Mouse (Mus musculus): ENCODE results near the gene Wfs1. TPM values are rescaled to one million over a fixed set of nuclear protein-coding genes. Genes with fewer than 3 reads are reported as not detected.
"Not testable (repeated sequence)": the region's sequence is repeated elsewhere in the genome, so short reads cannot be mapped to it uniquely, and the experiment has no call there.

Wfs1 gene
- polyA plus RNA-seq, 1 experiment from 2014 or later: 11.0 TPM

DNA sequence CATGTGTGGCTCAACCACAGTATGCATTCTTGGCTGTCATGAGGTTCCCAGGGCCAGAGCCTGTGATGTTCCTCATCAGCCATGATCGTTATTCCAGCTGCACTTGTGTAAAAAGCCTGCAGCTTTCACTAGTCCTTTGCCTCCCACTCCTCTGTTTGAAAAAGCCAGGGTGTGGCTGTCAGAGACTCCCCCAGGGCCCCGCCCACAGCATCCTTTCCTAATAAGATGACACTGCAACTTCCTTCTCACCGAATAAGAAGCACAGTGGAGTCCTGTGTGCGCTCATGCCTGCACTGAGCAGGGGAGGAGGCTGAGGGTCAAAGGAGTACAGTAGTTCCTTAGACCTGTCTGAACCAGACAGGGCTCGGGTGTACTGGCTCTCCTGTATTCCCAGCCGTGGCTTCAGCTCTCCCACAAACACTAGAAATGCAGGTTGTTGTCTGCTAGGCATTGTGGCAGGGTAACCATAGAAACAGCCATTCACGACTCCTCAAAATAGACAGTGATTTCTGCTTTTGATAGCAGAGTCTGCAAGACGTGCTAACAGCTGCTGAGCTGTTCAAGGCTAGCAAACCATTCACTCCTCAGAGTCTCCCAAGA is 43.8 kb downstream of the Wfs1 start:
- H3K4me1 ChIP-seq (ENCODE audit: control insufficient read depth, insufficient read depth, low read depth, low read length): peaks cover 7% of the 10 kb centered on the region
- peak; percentile 59 for ATAC-seq
- 27% methylated on average over 8 of the region's 8 CpGs for WGBS
- no peak overlapping the region for H3K4me2 ChIP-seq (ENCODE audit: low read length)
- no peak overlapping the region for H3K4me3 ChIP-seq (ENCODE audit: low read length)
- H3K27ac ChIP-seq (ENCODE audit: low read depth, low read length): peak overlapping the region; percentile 77
- no peaks in the 10 kb centered on the region for H3K9me3 ChIP-seq (ENCODE audit: control insufficient read depth, low read length)
- no peak overlapping the region for H3K9ac ChIP-seq (ENCODE audit: low read depth, low read length)
- peaks cover 5% of the 10 kb centered on the region; the same call in 1 of the 2 replicates for H3K36me3 ChIP-seq (ENCODE audit: control insufficient read depth, insufficient read depth, low read length)
- H3K27me3 ChIP-seq (replicated peaks; ENCODE audit: control insufficient read depth, insufficient read depth, low read length): no peaks in the 10 kb centered on the region

DNA sequence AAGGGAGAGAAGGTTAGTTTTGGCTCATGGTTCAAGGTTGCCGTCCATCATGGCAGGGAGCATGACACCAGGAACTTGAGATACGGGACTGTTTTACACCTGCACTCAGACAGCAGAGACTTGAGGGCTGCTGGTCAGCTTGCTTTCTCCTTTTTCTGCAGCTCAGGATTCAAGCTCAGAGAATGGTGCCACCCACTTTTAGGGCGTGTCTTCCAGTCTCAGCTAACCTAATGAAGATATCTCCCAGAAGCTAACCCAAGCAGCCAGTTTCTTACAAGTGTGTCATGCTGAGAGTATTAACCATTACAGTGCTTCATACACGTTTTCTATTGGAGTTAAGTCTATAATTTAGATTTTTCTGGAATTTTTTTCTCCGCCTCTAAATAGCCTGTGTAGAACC is 44.5 kb downstream of the Wfs1 start:
- no peaks in the 10 kb centered on the region for H3K9me3 ChIP-seq (ENCODE audit: control insufficient read depth, low read length)
- H3K36me3 ChIP-seq (ENCODE audit: control insufficient read depth, insufficient read depth, low read length): peaks cover 2% of the 10 kb centered on the region; the same call in 1 of the 2 replicates
- no peak overlapping the region for H3K4me2 ChIP-seq (ENCODE audit: low read length)
- H3K4me1 ChIP-seq (ENCODE audit: control insufficient read depth, insufficient read depth, low read depth, low read length): peaks cover 7% of the 10 kb centered on the region
- H3K4me3 ChIP-seq (ENCODE audit: low read length): no peak overlapping the region
- no peak for ATAC-seq
- no peak overlapping the region for H3K9ac ChIP-seq (ENCODE audit: low read depth, low read length)
- H3K27me3 ChIP-seq (replicated peaks; ENCODE audit: control insufficient read depth, insufficient read depth, low read length): no peaks in the 10 kb centered on the region
- peak overlapping the region; percentile 54 for H3K27ac ChIP-seq (ENCODE audit: low read depth, low read length)
- 74% methylated on average over 5 of the region's 5 CpGs for WGBS

DNA sequence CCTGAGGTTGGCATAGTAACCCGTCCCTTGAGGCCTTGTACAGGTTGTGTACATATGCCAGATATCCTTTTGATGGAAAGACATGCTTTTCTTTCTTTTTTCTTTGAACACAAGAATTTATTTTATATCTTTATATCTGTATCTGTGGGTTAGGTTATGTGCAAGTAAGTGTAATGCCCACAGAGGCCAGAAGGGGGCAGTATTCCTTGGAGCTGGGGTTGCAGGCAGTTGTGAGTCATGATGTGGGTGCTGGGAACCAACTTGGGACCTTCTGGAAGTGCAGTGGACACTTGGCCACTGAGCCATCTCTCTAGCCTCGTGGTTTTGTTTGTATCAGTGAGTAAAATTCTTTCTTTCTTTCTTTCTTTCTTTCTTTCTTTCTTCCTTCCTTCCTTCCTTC is 46.6 kb downstream of the Wfs1 start:
- no peak for ATAC-seq
- no peak overlapping the region for H3K4me2 ChIP-seq (ENCODE audit: low read length)
- no peaks in the 10 kb centered on the region for H3K27me3 ChIP-seq (replicated peaks; ENCODE audit: control insufficient read depth, insufficient read depth, low read length)
- H3K36me3 ChIP-seq (ENCODE audit: control insufficient read depth, insufficient read depth, low read length): no peaks in the 10 kb centered on the region
- WGBS: 92% methylated on average over 2 of the region's 2 CpGs
- H3K9me3 ChIP-seq (ENCODE audit: control insufficient read depth, low read length): no peaks in the 10 kb centered on the region
- H3K4me1 ChIP-seq (ENCODE audit: control insufficient read depth, insufficient read depth, low read depth, low read length): peaks cover 7% of the 10 kb centered on the region
- H3K27ac ChIP-seq (ENCODE audit: low read depth, low read length): no peak overlapping the region
- no peak overlapping the region for H3K9ac ChIP-seq (ENCODE audit: low read depth, low read length)
- no peak overlapping the region for H3K4me3 ChIP-seq (ENCODE audit: low read length)

DNA sequence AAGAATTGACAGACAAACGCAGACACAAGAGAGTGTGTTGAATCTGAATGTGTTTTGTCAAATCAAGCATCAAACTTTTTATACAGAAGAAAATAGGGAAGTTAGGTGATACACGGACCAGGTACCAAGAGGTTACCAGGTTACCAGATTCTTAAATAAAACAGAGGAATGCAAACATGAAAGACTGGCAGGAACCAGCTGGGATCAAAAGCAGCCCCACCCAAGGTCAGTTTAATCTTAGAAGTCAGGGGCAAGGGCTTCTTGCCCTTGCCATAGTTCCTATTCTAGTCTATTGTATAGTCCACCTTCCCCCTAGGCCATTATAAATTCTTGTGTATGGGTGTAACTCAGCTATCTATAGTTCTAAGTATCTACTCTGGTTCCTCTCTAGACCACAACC is 50.0 kb downstream of the Wfs1 start:
- not testable (repeated sequence) for H3K36me3 ChIP-seq (ENCODE audit: control insufficient read depth, insufficient read depth, low read length); H3K4me2 ChIP-seq (ENCODE audit: low read length); H3K9me3 ChIP-seq (ENCODE audit: control insufficient read depth, low read length); H3K4me3 ChIP-seq (ENCODE audit: low read length); H3K27ac ChIP-seq (ENCODE audit: low read depth, low read length); ATAC-seq; H3K27me3 ChIP-seq (replicated peaks; ENCODE audit: control insufficient read depth, insufficient read depth, low read length); H3K9ac ChIP-seq (ENCODE audit: low read depth, low read length)
- 80% methylated on average over 2 of the region's 2 CpGs for WGBS
- H3K4me1 ChIP-seq (ENCODE audit: control insufficient read depth, insufficient read depth, low read depth, low read length): peaks cover 17% of the 10 kb centered on the region

DNA sequence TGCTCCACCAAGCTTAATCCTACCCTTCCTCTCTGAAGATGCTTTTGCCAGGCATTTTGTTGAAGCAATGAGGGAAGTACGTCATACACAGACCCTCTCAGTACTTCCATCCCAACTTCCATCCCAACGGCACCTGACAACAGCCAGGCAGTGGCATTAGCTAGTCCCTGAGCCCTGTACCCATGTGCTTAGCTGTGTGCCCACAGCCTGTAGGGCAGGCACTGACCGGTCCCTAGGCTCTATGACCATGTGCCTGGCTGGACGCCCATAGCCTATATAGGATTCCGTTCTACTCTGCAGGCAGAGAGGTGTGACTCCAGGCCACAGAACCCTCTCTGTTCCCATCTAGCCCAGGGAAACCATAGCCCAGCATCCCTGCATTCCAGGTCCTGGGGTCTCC is 51.0 kb downstream of the Wfs1 start:
- H3K27me3 ChIP-seq (replicated peaks; ENCODE audit: control insufficient read depth, insufficient read depth, low read length): no peaks in the 10 kb centered on the region
- H3K4me2 ChIP-seq (ENCODE audit: low read length): no peak overlapping the region
- WGBS: 89% methylated on average over 5 of the region's 5 CpGs
- peaks cover 17% of the 10 kb centered on the region for H3K4me1 ChIP-seq (ENCODE audit: control insufficient read depth, insufficient read depth, low read depth, low read length)
- ATAC-seq: no peak
- H3K36me3 ChIP-seq (ENCODE audit: control insufficient read depth, insufficient read depth, low read length): no peaks in the 10 kb centered on the region
- no peak overlapping the region for H3K9ac ChIP-seq (ENCODE audit: low read depth, low read length)
- H3K4me3 ChIP-seq (ENCODE audit: low read length): no peak overlapping the region
- H3K27ac ChIP-seq (ENCODE audit: low read depth, low read length): no peak overlapping the region
- H3K9me3 ChIP-seq (ENCODE audit: control insufficient read depth, low read length): no peaks in the 10 kb centered on the region

DNA sequence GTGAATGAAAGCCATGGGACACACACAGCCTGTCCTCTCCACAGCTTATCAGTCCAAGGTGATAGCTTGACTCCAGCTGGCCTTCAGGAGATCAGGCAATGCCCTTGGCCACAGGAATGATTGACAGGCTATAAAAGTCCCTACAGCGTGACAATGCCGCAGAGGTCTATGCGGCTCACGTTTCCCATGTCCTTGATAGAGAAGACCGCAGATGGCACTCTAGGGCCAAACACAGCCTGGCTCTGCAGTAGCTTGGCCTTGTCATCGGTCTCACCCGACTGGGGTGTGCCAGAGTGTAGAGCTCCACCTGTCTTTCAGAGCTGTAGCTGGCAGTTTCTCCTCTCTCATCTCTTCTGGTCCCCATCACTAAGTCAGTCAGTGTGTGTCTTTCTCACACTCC is 52.5 kb downstream of the Wfs1 start:
- Histone ChIP-seq H3K4me2 (ENCODE audit: low read length) (no peak overlapping the region), H3K4me3 (ENCODE audit: low read length) (no peak overlapping the region), H3K9ac (ENCODE audit: low read depth, low read length) (no peak overlapping the region), H3K27me3 (replicated peaks; ENCODE audit: control insufficient read depth, insufficient read depth, low read length) (no peaks in the 10 kb centered on the region), H3K36me3 (ENCODE audit: control insufficient read depth, insufficient read depth, low read length) (peaks cover 9% of the 10 kb centered on the region), H3K27ac (ENCODE audit: low read depth, low read length) (peak overlapping the region; percentile 75), H3K9me3 (ENCODE audit: control insufficient read depth, low read length) (no peaks in the 10 kb centered on the region), H3K4me1 (ENCODE audit: control insufficient read depth, insufficient read depth, low read depth, low read length) (peaks cover 17% of the 10 kb centered on the region)
- ATAC-seq: peak; percentile 13; the same call in 1 of the 2 replicates
- 83% methylated on average over 7 of the region's 7 CpGs for WGBS

DNA sequence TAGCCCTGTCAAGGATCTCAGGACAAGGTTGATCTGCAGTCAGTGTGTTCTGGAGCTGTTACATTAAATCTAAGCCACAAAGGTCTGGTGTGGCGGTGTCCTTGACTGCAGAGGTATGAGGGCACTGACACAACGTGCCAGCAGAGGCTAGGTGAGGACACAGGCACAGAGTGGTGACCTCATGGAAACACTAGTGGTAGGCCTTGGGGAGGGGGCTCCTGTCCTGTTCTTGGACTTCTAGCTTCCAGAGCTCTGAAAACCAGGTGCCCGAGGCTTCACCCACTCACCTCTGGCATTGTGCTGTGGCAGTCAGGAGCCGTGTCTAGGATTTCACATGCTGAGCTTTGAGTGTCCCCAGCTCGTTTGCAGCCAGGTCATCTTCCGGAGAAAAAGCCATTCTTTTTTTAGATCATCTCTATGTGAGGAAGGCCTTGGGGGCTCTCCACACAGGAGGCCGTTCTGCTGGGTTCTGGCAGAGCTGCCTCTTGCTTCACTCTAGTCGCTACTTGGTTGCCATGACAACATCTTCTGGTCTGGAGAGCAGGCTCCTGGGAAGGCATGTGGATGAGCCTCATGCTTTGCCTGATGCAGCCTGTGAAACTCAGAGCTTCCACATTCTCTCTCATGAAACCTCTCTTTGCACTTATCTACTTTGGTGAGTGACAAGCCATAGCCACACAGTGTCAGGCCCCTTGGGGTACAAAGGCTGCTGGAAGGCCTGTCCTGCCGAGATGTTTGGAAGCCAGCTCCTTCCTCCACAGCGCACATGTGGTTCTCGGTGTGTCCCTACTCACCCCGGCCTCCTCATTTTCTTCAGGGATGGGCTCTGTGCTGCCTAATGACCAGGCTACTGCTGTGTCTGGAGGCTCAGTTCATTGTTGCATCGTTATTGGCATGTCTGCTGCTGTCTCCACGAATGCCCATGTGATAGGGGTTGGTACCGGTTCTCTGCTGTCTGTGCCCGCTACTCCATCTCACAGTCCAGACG is 53.2 kb downstream of the Wfs1 start:
- ATAC-seq: peak; percentile 88
- H3K9ac ChIP-seq (ENCODE audit: low read depth, low read length): peak overlapping the region; percentile 25; the same call in 1 of the 2 replicates
- no peaks in the 10 kb centered on the region for H3K27me3 ChIP-seq (replicated peaks; ENCODE audit: control insufficient read depth, insufficient read depth, low read length)
- H3K4me1 ChIP-seq (ENCODE audit: control insufficient read depth, insufficient read depth, low read depth, low read length): peaks cover 17% of the 10 kb centered on the region
- no peak overlapping the region for H3K4me3 ChIP-seq (ENCODE audit: low read length)
- peaks cover 11% of the 10 kb centered on the region for H3K36me3 ChIP-seq (ENCODE audit: control insufficient read depth, insufficient read depth, low read length)
- WGBS: 45% methylated on average over 17 of the region's 17 CpGs
- H3K27ac ChIP-seq (ENCODE audit: low read depth, low read length): peak overlapping the region; percentile 75
- 0 out of 2 replicates have a peak overlapping the region, but pooled peaks have one; percentile 2 for H3K4me2 ChIP-seq (ENCODE audit: low read length)
- H3K9me3 ChIP-seq (ENCODE audit: control insufficient read depth, low read length): no peaks in the 10 kb centered on the region

DNA sequence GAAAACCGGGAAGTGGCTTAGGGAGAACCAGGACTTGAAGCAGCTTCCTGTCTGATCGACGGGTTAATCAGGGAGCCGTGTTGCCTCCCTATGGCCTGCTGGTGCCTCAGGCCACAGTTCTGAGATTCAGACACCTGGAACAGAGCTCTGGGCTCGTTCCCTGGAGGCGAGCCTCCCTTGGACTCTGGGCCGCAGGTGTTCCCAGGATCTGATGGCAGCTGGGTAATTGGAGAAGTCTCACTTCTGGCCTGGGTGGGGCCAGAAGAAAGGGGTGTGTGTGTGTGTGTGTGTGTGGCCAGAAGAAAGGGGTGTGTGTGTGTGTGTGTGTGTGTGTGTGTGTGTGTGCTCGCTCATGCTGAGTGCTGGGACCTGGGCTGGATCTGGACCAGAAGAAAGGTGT is 55.6 kb downstream of the Wfs1 start:
- H3K4me2 ChIP-seq (ENCODE audit: low read length): no peak overlapping the region
- H3K4me3 ChIP-seq (ENCODE audit: low read length): no peak overlapping the region
- ATAC-seq: no peak
- no peaks in the 10 kb centered on the region for H3K9me3 ChIP-seq (ENCODE audit: control insufficient read depth, low read length)
- H3K4me1 ChIP-seq (ENCODE audit: control insufficient read depth, insufficient read depth, low read depth, low read length): peaks cover 17% of the 10 kb centered on the region
- WGBS: 66% methylated on average over 7 of the region's 8 CpGs
- H3K36me3 ChIP-seq (ENCODE audit: control insufficient read depth, insufficient read depth, low read length): peaks cover 20% of the 10 kb centered on the region
- H3K27me3 ChIP-seq (replicated peaks; ENCODE audit: control insufficient read depth, insufficient read depth, low read length): no peaks in the 10 kb centered on the region
- no peak overlapping the region; the same call in 1 of the 2 replicates for H3K9ac ChIP-seq (ENCODE audit: low read depth, low read length)
- no peak overlapping the region for H3K27ac ChIP-seq (ENCODE audit: low read depth, low read length)

DNA sequence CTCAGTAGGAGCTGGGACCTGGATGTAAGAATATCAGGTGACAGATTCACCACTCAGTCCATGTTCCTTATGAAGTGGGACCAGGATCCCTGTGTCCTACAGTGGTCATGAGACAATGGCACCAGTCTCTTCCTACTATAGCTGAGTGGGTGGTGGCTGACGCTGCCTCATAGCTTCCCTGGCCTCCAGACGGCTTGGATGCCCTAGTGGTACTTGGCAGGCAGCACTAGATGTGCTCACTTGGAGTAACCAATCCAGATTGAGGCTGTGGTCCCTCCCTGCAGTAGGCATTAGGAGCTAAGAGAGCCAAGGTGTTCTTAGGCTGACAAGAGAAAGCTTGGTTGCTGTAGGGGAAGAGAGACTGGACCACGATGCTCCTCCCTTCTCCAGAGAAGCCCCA is 59.6 kb downstream of the Wfs1 start:
- no peak overlapping the region for H3K9ac ChIP-seq (ENCODE audit: low read depth, low read length)
- H3K9me3 ChIP-seq (ENCODE audit: control insufficient read depth, low read length): no peaks in the 10 kb centered on the region
- no peaks in the 10 kb centered on the region for H3K27me3 ChIP-seq (replicated peaks; ENCODE audit: control insufficient read depth, insufficient read depth, low read length)
- H3K4me1 ChIP-seq (ENCODE audit: control insufficient read depth, insufficient read depth, low read depth, low read length): no peaks in the 10 kb centered on the region
- H3K27ac ChIP-seq (ENCODE audit: low read depth, low read length): no peak overlapping the region
- no peak overlapping the region for H3K4me3 ChIP-seq (ENCODE audit: low read length)
- no peak overlapping the region for H3K4me2 ChIP-seq (ENCODE audit: low read length)
- H3K36me3 ChIP-seq (ENCODE audit: control insufficient read depth, insufficient read depth, low read length): peaks cover 22% of the 10 kb centered on the region
- WGBS: 80% methylated on average over 3 of the region's 3 CpGs
- ATAC-seq: no peak
